Mouse (Mus musculus) kidney, adult 18-20 months (tissue): ENCODE data around the gene Gm9376.
A peak's percentile ranks its signal among the peaks of the same experiment; 100 is the strongest.

ENCODE experiments used
- DNase-seq: peaks from one replicate; pipeline ENCODE4 v3.0.0; 2021

Gene Gm9376

DNA sequence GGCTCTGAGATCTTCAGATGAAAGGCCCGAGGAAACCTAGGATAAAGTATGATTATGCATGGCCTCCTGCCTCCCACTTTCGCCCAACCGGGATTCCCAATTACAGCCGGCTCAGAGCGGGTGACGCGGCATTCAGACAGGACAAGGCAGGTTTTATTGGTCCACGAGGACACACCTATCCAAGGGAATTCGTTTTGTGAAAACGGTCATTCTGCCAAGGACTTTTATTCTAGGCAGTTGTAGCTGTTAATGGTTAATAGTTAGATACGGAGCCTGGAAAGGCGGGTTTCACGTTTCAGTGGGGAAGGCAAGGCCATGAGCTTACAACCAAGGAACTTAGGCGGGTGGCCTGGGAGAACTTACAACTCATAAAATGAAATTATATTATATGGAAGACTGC lies 16.2 kb downstream of the Gm9376 start:
- DNase-seq = peak; percentile 46

DNA sequence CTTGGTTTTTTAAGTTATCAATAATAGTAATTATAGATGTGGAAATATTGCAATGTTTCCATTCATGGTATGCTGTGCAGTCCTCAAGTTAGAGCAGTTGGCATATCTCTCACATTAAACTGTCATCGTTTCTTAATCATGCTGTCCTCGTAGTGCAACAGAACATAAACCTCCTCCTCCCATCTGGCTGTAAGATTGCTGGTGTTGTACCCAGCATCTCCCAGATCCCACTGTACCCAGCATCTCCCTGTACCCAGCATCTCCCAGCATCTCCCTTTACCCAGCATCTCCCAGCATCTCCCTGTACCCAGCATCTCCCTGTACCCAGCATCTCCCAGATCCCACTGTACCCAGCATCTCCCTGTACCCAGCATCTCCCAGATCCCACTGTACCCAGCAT lies 19.3 kb downstream of the Gm9376 start:
- no peak for DNase-seq

DNA sequence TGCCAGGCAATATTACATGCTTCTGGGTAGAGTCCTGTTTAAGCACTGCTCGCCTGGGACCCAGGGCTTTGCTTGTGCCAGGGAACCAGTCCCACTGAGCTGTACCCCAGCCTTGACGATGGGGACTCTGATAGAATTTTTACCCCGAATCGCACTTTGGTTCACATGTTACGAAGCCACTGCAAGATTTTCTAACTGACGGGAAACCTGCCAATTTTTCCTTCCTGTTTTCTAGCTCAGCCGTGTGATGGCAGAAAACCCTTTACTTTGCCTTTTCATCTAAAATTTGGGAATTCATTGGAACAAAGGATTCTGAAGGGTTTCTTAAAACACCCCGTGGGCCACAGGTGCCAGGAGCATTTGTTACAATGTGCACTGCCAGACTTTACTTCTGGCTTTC lies 22.4 kb downstream of the Gm9376 start:
- no peak for DNase-seq

DNA sequence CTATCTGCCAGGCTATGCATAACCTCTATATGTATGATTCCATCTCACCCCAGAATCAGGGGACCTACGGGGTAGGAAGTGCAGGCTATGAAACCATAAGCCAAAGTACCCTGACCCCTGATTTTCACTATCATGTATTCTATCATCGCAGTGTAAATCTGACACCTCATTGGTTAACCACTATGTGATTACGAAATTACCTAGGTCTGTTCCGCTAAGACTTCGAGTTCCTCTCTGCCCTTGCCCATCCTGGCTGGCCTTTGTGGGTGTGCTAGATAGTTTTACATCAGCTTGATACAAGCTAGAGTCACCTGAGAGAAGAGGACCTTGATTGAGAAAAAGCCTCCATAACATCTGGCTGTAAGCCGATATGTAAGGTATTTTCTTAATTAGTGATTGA lies 23.2 kb downstream of the Gm9376 start:
- DNase-seq = no peak

DNA sequence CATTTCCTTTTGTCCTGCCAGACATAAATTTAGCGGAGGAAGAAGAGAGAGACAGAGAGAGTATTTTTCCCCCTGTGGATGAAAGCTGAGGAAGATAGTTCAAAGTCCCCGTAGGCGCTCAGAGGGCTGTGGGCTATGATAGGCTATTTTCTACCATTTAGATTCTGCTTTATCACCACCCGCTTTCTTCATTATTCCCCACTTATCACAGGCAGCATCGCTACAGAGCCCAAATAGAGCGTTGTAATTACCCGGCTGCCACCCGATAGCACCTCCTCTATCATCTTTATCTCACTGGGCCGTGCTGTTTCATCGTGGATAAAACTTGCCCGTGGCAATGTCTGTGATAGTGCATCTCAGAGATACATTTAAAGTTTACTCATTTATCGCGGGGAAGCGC lies 35.8 kb downstream of the Gm9376 start:
- DNase-seq = no peak

DNA sequence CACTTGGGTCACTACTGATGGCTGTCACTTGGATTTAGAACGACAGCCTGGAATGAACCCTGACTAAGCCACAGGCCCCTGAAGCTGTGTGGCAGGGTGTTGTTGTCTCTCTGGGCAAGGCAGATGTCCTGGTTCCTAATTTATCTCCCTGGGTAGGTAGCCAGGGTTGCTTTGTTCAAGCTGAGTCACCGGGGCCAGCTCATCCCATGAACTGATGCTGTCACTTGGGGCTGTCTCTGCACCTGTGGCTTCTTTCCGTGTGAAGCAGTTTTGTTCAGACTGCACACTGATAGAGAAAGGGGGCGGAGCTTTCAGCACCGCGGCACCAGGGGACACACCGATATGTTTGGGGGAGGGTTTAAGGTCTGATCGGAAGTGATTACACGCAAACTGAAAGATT lies 37.8 kb downstream of the Gm9376 start:
- DNase-seq = no peak

DNA sequence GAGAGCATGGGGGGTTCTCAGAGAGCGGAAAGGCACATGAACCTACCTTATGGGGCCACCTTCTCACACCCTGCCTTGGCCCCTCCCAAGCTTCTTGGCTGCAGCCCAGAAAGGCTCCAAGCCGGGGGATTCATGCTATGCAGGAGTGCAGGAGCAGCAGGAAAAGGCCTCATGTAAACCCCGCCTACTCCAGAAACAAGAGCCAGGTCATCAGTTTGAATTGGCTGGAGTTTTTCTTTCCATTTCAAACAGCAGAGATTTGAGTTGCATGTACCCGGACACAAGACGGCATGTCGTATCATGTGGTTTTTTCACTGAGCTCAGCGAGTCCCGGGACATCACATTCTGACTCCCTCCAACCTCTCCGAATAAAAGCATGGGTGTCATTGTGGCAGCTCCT lies 39.2 kb downstream of the Gm9376 start:
- no peak for DNase-seq

DNA sequence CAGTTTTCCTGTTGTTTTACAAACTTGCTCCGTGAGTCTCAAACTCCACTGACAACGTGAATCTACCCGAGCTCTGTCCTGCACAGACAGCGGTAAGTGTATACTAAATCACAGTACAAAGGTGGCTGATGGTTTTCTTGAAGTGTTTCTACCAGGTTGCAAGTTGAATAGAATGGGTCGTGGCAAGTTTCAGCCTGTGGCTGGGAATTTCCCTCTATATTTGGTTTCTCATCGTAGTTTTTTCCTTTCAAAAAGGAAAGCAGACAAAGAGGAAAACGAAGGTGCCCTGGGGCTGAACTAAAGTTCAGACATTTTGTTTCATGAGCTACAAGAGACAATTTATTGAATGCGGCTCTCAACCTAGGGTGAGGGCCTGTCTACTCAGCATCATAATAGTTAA lies 40.3 kb downstream of the Gm9376 start:
- DNase-seq = no peak

DNA sequence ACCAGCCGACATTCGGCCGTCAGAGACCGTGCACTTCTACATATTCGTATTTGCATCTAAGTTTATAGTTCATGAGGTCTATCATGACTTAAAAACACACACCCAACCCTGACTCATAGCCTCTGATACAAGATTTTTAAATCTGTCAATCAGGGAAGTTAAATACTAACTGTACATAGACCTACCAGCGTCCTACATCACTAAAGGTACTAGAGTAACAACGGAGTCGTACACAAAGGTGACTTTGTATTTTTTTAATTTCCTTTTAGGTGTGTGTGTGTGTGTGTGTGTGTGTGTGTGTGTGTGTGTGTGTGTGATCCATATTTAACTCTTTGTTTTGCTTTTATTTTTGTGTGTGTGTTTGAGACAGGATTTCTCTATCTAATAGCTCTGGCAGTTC lies 44.9 kb downstream of the Gm9376 start:
- no peak for DNase-seq

DNA sequence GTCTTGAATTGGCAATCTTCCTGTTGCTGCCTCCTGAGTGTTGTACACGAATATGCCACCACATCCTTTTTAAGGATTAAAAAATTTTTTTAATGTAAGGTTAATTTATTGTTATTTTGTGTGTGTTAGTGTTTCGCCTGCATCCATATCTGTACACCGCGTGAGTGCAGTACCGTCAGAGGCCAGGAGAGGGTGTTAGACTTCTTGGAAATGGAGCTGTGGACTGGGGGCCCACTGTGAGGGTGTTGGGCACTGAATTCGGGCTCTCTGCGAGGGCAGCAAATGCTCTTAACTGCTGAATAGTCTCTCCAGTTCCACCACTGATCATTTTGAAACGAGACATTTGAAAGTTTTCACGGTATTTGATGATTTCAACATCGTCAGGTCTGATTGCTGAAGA lies 45.9 kb downstream of the Gm9376 start:
- DNase-seq = no peak

DNA sequence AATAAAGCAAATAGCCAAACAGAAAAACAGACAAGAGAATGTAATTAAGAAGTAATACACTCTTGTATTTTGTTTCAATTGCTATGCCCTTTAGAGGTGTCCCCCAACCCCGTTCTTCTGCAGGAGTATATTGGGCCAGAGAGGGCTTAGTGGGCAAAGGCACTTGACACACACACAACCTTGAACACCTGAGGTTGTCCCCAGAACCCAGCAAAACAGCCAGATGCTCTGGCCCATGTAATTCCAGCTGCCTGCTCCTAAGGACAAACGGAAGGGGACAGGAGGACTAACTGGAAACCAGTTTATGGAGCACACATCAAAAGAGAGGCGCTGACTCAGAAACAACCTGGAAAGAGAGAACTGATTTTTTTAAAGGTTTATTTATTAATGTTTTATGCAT lies 47.2 kb downstream of the Gm9376 start:
- DNase-seq = no peak

DNA sequence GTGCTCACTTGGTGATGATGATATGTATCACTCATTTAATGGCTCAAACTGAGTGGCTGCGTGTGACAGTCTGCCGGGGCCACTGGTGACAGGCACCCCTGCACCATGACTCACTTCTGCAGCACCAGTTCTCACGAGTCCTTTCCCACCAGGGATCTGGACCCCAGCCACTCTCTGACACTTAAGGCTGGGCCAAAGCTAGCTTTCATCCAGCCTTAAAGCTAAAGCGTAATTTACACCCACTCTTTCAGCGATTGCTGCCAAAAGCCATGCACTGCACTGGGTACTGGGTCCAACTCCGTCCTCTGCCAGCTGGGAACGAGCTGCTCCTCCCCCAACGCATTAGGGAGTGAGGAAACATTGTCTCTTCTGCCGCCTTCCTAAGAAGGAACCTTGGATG lies 50.5 kb downstream of the Gm9376 start:
- no peak for DNase-seq
